ENCODE assay signal across 17 mouse cellular contexts in the genomic region with DNA sequence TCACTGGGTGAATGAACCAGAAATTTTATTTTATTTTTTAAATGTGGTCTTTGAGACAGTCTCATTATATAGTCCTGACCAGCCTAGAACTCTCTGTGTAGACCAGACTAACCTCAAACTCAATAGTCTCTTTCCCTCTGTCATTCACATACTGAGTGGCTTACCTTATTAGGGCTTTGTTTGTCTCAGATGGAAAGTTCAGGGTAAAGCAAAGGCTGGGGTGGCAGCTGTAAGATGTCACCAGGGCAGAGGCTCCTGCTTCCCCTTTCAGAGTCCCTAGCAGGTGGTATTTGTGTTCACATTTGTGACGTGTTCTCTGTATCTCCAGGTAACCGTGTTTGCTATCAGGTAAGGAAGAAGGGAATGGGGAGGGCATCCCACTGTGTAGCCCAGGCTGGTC. TPM values are rescaled to one million over a fixed set of nuclear protein-coding genes. Genes with fewer than 3 reads are reported as not detected.
DNase-seq lines count a peak whose midpoint lies in the region; ATAC-seq and TF ChIP-seq lines count a peak whose summit lies in the region.
"Had no signal": no experiment of that assay in that cellular context is flagged by ENCODE, and none has a peak within 500 bp of the region (broad histone marks: within the 10 kb centered on the region; RNA-seq: fewer than 3 reads in every experiment).

No protein-coding gene starts in this region.

- WGBS in forebrain, embryonic 10.5 days, result 64% methylated on average over 2 of the region's 2 CpGs
- WGBS in forebrain, embryonic 12.5 days, result 60% methylated on average over 2 of the region's 2 CpGs
- 48% methylated on average over 2 of the region's 2 CpGs for WGBS in kidney, postnatal 0 days
- WGBS in intestine, postnatal 0 days, result 25% methylated on average over 2 of the region's 2 CpGs
- WGBS in hindbrain, embryonic 10.5 days, result 56% methylated on average over 2 of the region's 2 CpGs

- H3K9me3 ChIP-seq in forebrain, embryonic 10.5 days, result no peaks in the 10 kb centered on the region
- H3K9me3 ChIP-seq in forebrain, embryonic 12.5 days, result no peaks in the 10 kb centered on the region
- H3K9me3 ChIP-seq in kidney, postnatal 0 days (replicated peaks; ENCODE audit: low read length), result no peaks in the 10 kb centered on the region
- H3K9me3 ChIP-seq in intestine, postnatal 0 days (ENCODE audit: control insufficient read depth), result no peaks in the 10 kb centered on the region
- H3K9me3 ChIP-seq in hindbrain, embryonic 10.5 days, result no peaks in the 10 kb centered on the region
- H3K9me3 ChIP-seq: midbrain, embryonic 10.5 days had no signal

- no peaks in the 10 kb centered on the region for H3K27me3 ChIP-seq in forebrain, embryonic 10.5 days (ENCODE audit: poor library complexity, severe bottlenecking)
- no peaks in the 10 kb centered on the region for H3K27me3 ChIP-seq in forebrain, embryonic 12.5 days
- no peaks in the 10 kb centered on the region for H3K27me3 ChIP-seq in kidney, postnatal 0 days (ENCODE audit: insufficient read depth, low read length)
- H3K27me3 ChIP-seq in intestine, postnatal 0 days (replicated peaks; ENCODE audit: control insufficient read depth, insufficient read depth, low read length), result no peaks in the 10 kb centered on the region
- no peaks in the 10 kb centered on the region for H3K27me3 ChIP-seq in hindbrain, embryonic 10.5 days (ENCODE audit: insufficient read depth, poor library complexity, severe bottlenecking)

- H3K27ac ChIP-seq in forebrain, embryonic 10.5 days, result peak overlapping the region; percentile 58; the same call in 1 of the 2 replicates
- no peak overlapping the region for H3K27ac ChIP-seq in forebrain, embryonic 12.5 days
- peak overlapping the region; percentile 10; the same call in 1 of the 2 replicates for H3K27ac ChIP-seq in kidney, postnatal 0 days
- peak overlapping the region; percentile 9; the same call in 1 of the 2 replicates for H3K27ac ChIP-seq in intestine, postnatal 0 days (ENCODE audit: low read depth, low read length)
- H3K27ac ChIP-seq in hindbrain, embryonic 10.5 days, result no peak overlapping the region
- H3K27ac ChIP-seq: midbrain, embryonic 10.5 days had no signal

- no peak overlapping the region for H3K4me3 ChIP-seq in forebrain, embryonic 10.5 days
- H3K4me3 ChIP-seq in forebrain, embryonic 12.5 days (replicated peaks), result no peak overlapping the region
- no peak overlapping the region for H3K4me3 ChIP-seq in kidney, postnatal 0 days (replicated peaks; ENCODE audit: low read depth, low read length)
- H3K4me3 ChIP-seq in intestine, postnatal 0 days (ENCODE audit: low read depth, low read length), result no peak overlapping the region
- no peak overlapping the region for H3K4me3 ChIP-seq in hindbrain, embryonic 10.5 days
- H3K4me3 ChIP-seq: midbrain, embryonic 10.5 days; myocyte had no signal

- no peak for DNase-seq in forebrain, embryonic 10.5 days (ENCODE audit: extremely low spot score, low spot score)
- DNase-seq in kidney, postnatal 0 days (ENCODE audit: low spot score), result no peak
- no peak for DNase-seq in kidney, postnatal 10 days
- DNase-seq in CD4-positive, CD25-positive, alpha-beta regulatory T cell, adult 2 months (ENCODE audit: low read depth, low spot score), result peak; percentile 61
- no peak for DNase-seq in hindbrain, embryonic 10.5 days (ENCODE audit: low spot score)
- DNase-seq: adrenal gland, postnatal 14 days; cerebellum, postnatal 10 days; heart, adult 18-20 months; layer of hippocampus, adult 9-11 months; right cerebral cortex, postnatal 14 days had no signal

- no peak for TF ChIP-seq CTCF in kidney, postnatal 0 days (IDR thresholded peaks at IDR 0.05; ENCODE audit: low read depth)
- TF ChIP-seq CTCF in intestine, postnatal 0 days (IDR thresholded peaks at IDR 0.05; ENCODE audit: low read depth), result no peak

- H3K9ac ChIP-seq in forebrain, embryonic 12.5 days, result no peak overlapping the region
- H3K9ac ChIP-seq in kidney, postnatal 0 days (ENCODE audit: low read depth, low read length), result no peak overlapping the region
- H3K9ac ChIP-seq in intestine, postnatal 0 days (ENCODE audit: low read depth, low read length), result no peak overlapping the region

- H3K4me2 ChIP-seq in forebrain, embryonic 12.5 days, result no peak overlapping the region
- H3K4me2 ChIP-seq in kidney, postnatal 0 days (ENCODE audit: low read length), result no peak overlapping the region
- no peak overlapping the region for H3K4me2 ChIP-seq in intestine, postnatal 0 days (replicated peaks; ENCODE audit: low read depth)
- H3K4me2 ChIP-seq: liver, embryonic 11.5 days had no signal

- no peak for ATAC-seq in forebrain, embryonic 12.5 days (ENCODE audit: low FRiP score)
- ATAC-seq in kidney, postnatal 0 days (replicated peaks; ENCODE audit: low FRiP score, low read depth), result no peak
- no peak for ATAC-seq in intestine, postnatal 0 days
- no peak for ATAC-seq in megakaryocyte-erythroid progenitor cell, adult 5-6 weeks (replicated peaks; ENCODE audit: low FRiP score, low TSS enrichment, poor library complexity, severe bottlenecking)
- ATAC-seq: hindbrain, embryonic 16.5 days had no signal

- H3K4me1 ChIP-seq in forebrain, embryonic 10.5 days, result peaks cover 50% of the 10 kb centered on the region
- H3K4me1 ChIP-seq in forebrain, embryonic 12.5 days, result peaks cover 17% of the 10 kb centered on the region
- peaks cover 5% of the 10 kb centered on the region for H3K4me1 ChIP-seq in kidney, postnatal 0 days (replicated peaks; ENCODE audit: insufficient read depth, low read length)
- peaks cover 12% of the 10 kb centered on the region; the same call in 1 of the 2 replicates for H3K4me1 ChIP-seq in intestine, postnatal 0 days (replicated peaks; ENCODE audit: control insufficient read depth, insufficient read depth, low read length)
- peaks cover 25% of the 10 kb centered on the region for H3K4me1 ChIP-seq in hindbrain, embryonic 10.5 days (replicated peaks)

- no peaks in the 10 kb centered on the region for H3K36me3 ChIP-seq in forebrain, embryonic 10.5 days (replicated peaks)
- H3K36me3 ChIP-seq in forebrain, embryonic 12.5 days (replicated peaks), result no peaks in the 10 kb centered on the region
- no peaks in the 10 kb centered on the region for H3K36me3 ChIP-seq in kidney, postnatal 0 days (ENCODE audit: insufficient read depth, low read length)
- H3K36me3 ChIP-seq in intestine, postnatal 0 days (ENCODE audit: control insufficient read depth, insufficient read depth), result no peaks in the 10 kb centered on the region
- H3K36me3 ChIP-seq in hindbrain, embryonic 10.5 days, result no peaks in the 10 kb centered on the region
- H3K36me3 ChIP-seq: midbrain, embryonic 10.5 days had no signal

RNA-seq across cellular contexts. Expression of a gene that starts 24.7 kb away (rescaled TPM):
- polyA plus RNA-seq in forebrain, embryonic 10.5 days (2016; fragmentation: Nextera tagmentation; extraction: Ambion mirVana), result 10.9 and 12.1 TPM in 2 replicates
- 9.9 and 11.3 TPM in 2 replicates for polyA plus RNA-seq in forebrain, embryonic 12.5 days (2016; fragmentation: Nextera tagmentation; extraction: Ambion mirVana)
- polyA plus RNA-seq in kidney, postnatal 0 days (2015; fragmentation: Nextera tagmentation; extraction: Ambion mirVana), result 26.6 and 28.2 TPM in 2 replicates
- 19.1 and 21.7 TPM in 2 replicates for polyA plus RNA-seq in intestine, postnatal 0 days (2015; fragmentation: Nextera tagmentation; extraction: Ambion mirVana)
- polyA plus RNA-seq in hindbrain, embryonic 10.5 days (2016; fragmentation: Nextera tagmentation; extraction: Ambion mirVana), result 5.6 and 10.1 TPM in 2 replicates
- total RNA-seq in megakaryocyte-erythroid progenitor cell, adult 5-6 weeks (2014; fragmentation: Nextera tagmentation), result 0.40 and 0.85 TPM in 2 replicates
- 0.34 and 0.80 TPM in 2 replicates for total RNA-seq in megakaryocyte-erythroid progenitor cell, adult 5-6 weeks (2017)

Comparison
In these comparisons a context has a peak if more than half of its experiments do, and no peak if none do; other contexts are left out.
1. H3K27ac ChIP-seq: peak in forebrain, embryonic 10.5 days (single experiment), kidney, postnatal 0 days (single experiment) and intestine, postnatal 0 days (single experiment); none in forebrain, embryonic 12.5 days (single experiment) and hindbrain, embryonic 10.5 days (single experiment).